Mouse (Mus musculus) bone marrow, adult 2 months (tissue): ENCODE measurements around the gene Snrpd2.

Experiments
- CTCF ChIP-seq: fragments of 200-500 bp; IDR thresholded peaks from 2 replicates; pipeline ENCODE4 v1.5.1; 2011; ENCODE audit warnings: low read length, control low read depth; ENCODE audit not compliant: control insufficient read depth, insufficient read depth
- POLR2A ChIP-seq: fragments of 200-500 bp; IDR thresholded peaks from 2 replicates; pipeline ENCODE4 v1.6.1; 2011; ENCODE audit warnings: low read depth, mild to moderate bottlenecking, control low read depth, low read length, borderline replicate concordance; ENCODE audit not compliant: control insufficient read depth

GRCm38 (mm10) chr7:19119083-19119482, 30.4 kb upstream of the Snrpd2 start:
- TF ChIP-seq POLR2A (no peak), CTCF (no peak)
